Mouse (Mus musculus): ENCODE measurements at regions not wholly inside any gene's neighbourhood (a gene's known extent, or its start where the extent isn't known, plus 50 kb on each side); places are given as distances from the start of the nearest gene placed in this dataset.

GRCm38 (mm10) chr10:67747461-67747860, 165.0 kb downstream of the Zfp365 start:
- TF ChIP-seq CTCF (IDR thresholded peaks at IDR 0.05; ENCODE audit: insufficient read depth, low read depth, low read length) (no peak), POLR2A (IDR thresholded peaks at IDR 0.05; ENCODE audit: insufficient read depth, low read depth, low read length) (no peak)

Data from olfactory bulb, adult 2 months (tissue).